Mouse (Mus musculus) liver, embryonic 13.5 days (tissue): ENCODE measurements around the gene Grin2a. TPM values are rescaled to one million over a fixed set of nuclear protein-coding genes. Genes with fewer than 3 reads are reported as not detected.

Source experiments
- ATAC-seq: fragments of 200-750 bp; cut with Nextera tagmentation; 2 replicates; pipeline ENCODE4 v1.8.0; 2017; ENCODE audit warnings: low read depth, mild to moderate bottlenecking, moderate number of reproducible peaks, moderate library complexity
- DNase-seq: peaks from one replicate; pipeline ENCODE4 v3.0.0; 2022
- H3K27ac ChIP-seq: fragments of 300-500 bp; sonication (generic); 2 replicates; pipeline ENCODE4 v1.5.1; 2015; ENCODE audit warnings: moderate library complexity, mild to moderate bottlenecking, inconsistent platforms
- H3K27me3 ChIP-seq: fragments of 300-500 bp; sonication (generic); 2 replicates; pipeline ENCODE4 v1.6.1; 2015; ENCODE audit warnings: mild to moderate bottlenecking, inconsistent platforms
- H3K36me3 ChIP-seq: fragments of 300-500 bp; sonication (generic); 2 replicates; pipeline ENCODE4 v1.6.1; 2015; ENCODE audit warnings: mild to moderate bottlenecking, inconsistent platforms
- H3K4me1 ChIP-seq: fragments of 300-500 bp; sonication (generic); replicated peaks from 2 replicates; pipeline ENCODE4 v1.6.1; 2015; ENCODE audit warnings: inconsistent platforms
- H3K4me2 ChIP-seq: fragments of 300-500 bp; sonication (generic); 2 replicates; pipeline ENCODE4 v1.6.1; 2015; ENCODE audit warnings: inconsistent platforms, mild to moderate bottlenecking, moderate library complexity
- H3K4me3 ChIP-seq: fragments of 300-500 bp; sonication (generic); replicated peaks from 2 replicates; pipeline ENCODE4 v1.5.1; 2015; ENCODE audit warnings: mild to moderate bottlenecking, inconsistent platforms
- H3K9ac ChIP-seq: fragments of 300-500 bp; sonication (generic); 2 replicates; pipeline ENCODE4 v1.6.1; 2015; ENCODE audit warnings: mild to moderate bottlenecking, inconsistent platforms
- H3K9me3 ChIP-seq: fragments of 300-500 bp; sonication (generic); replicated peaks from 2 replicates; pipeline ENCODE4 v1.6.1; 2016; ENCODE audit warnings: inconsistent platforms
- WGBS: fragments of 180-500 bp; shearing (Covaris S2); methylation state at CpG from one replicate; pipeline ENCODE4 v1.1.7; 2015; ENCODE audit not compliant: insufficient replicate concordance; 5-methylcytosine and 5-hydroxymethylcytosine counted together
- polyA plus RNA-seq: library from polyadenylated mRNA; unstranded; fragments of >200 nt; fragmentation: Nextera tagmentation; extraction: Ambion mirVana; gene quantifications from 2 replicates; pipeline ENCODE4 v1.2.1, GENCODE M21; 2015

The Grin2a gene
- polyA plus RNA-seq, 1 experiment from 2014 or later, result 0.01 TPM

DNA sequence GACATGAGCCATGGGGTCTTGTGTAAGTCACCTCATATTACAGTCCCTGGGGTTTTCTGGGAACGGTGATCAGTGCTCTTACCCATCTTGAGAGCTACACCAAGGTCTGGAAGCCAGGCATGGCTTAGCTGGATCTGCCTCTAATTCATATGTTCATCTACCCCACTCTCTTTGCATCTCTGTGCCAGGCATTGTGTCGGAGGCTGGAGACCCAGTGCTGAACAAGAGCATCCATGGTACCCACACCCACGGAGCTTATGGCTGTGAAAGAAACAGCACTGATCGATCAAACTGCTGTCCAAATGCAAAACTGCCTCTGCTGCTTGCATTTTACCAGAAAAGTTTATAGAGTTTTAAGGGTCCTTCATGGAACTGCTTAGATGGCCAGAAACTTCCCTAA lies 209.5 kb downstream of the Grin2a start:
- WGBS, result 55% methylated on average over 4 of the region's 4 CpGs
- no peaks in the 10 kb centered on the region for H3K4me1 ChIP-seq
- no peaks in the 10 kb centered on the region for H3K36me3 ChIP-seq
- no peak overlapping the region for H3K4me2 ChIP-seq
- H3K9me3 ChIP-seq, result no peaks in the 10 kb centered on the region
- ATAC-seq, result no peak
- H3K4me3 ChIP-seq, result no peak overlapping the region
- H3K27ac ChIP-seq, result no peak overlapping the region
- H3K9ac ChIP-seq, result no peak overlapping the region
- DNase-seq, result no peak
- no peaks in the 10 kb centered on the region for H3K27me3 ChIP-seq

DNA sequence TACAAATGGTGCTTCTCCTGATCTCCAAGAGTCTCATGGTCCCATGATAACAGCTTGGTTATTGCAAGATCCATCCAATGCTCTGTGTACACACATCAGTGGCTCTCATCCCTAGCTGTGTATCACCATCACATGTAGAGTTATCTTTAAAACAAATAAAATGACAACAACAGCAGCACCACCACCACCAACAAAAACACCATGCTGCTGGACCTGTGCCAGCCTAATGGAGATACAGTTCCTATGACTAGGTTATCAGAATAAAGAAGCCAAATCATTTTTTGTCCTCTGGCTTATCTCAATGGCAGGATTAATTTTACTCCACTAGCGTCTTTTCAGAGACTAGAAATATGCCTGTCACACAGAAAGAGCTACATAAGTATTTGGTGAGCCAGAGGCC lies 226.4 kb downstream of the Grin2a start:
- Histone ChIP-seq H3K27ac (no peak overlapping the region), H3K4me1 (no peaks in the 10 kb centered on the region)
- WGBS, result 33% methylated on average over 1 of the region's 1 CpGs

DNA sequence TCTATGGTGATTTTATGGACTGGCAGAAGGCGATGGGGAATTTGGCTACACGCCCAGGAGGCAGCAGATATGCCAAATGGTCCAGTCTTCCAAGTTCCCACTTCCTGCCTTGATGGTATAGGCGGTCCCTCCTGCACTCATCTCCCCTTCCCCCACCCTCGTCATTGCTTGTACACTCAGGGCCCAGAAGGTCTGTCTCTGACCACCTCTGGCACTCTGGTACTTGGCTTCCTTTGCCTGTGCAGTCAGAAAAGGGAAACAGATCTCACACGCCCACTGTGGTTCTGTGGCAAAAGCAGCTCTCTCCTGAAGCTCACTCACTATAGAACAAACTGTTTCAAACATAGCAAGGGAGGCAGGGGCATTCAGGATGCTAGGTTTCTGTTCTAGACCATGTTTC lies 227.0 kb downstream of the Grin2a start:
- ATAC-seq (no peak), DNase-seq (no peak)
- no peak overlapping the region for H3K4me2 ChIP-seq
- H3K9ac ChIP-seq, result no peak overlapping the region
- no peak overlapping the region for H3K27ac ChIP-seq
- 44% methylated on average over 5 of the region's 5 CpGs for WGBS
- H3K4me3 ChIP-seq, result no peak overlapping the region
- H3K4me1 ChIP-seq, result no peaks in the 10 kb centered on the region
- H3K36me3 ChIP-seq, result no peaks in the 10 kb centered on the region
- H3K27me3 ChIP-seq, result no peaks in the 10 kb centered on the region
- H3K9me3 ChIP-seq, result no peaks in the 10 kb centered on the region

More for the DNA sequence above, 226.4 kb downstream of the Grin2a start:
- H3K36me3 ChIP-seq, result no peaks in the 10 kb centered on the region
- ATAC-seq, result no peak
- no peak overlapping the region for H3K4me2 ChIP-seq
- no peak overlapping the region for H3K9ac ChIP-seq
- DNase-seq, result no peak
- no peaks in the 10 kb centered on the region for H3K27me3 ChIP-seq
- H3K4me3 ChIP-seq, result no peak overlapping the region
- no peaks in the 10 kb centered on the region for H3K9me3 ChIP-seq

DNA sequence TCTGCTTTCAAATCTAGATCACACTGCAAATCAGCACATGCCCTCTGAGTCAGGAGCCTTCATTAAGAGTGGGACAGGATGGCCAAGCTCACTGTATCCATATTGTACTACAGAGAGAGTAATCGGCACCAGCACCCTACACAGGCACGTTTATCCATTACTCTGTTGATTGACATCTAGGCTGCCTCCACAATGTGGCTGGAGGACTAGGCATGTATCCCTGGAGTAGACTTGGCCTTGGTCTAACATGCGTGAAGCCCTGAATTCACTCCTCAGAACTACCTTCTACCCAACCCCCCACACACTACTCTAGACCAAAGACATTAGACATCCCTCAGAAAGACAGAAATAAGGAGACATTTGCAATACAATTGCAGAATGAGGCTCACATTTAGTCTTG lies 227.4 kb downstream of the Grin2a start:
- Histone ChIP-seq H3K4me3 (no peak overlapping the region), H3K9ac (no peak overlapping the region), H3K9me3 (no peaks in the 10 kb centered on the region), H3K27ac (no peak overlapping the region), H3K4me1 (no peaks in the 10 kb centered on the region), H3K36me3 (no peaks in the 10 kb centered on the region), H3K4me2 (no peak overlapping the region), H3K27me3 (no peaks in the 10 kb centered on the region)
- 74% methylated on average over 3 of the region's 3 CpGs for WGBS
- no peak for DNase-seq
- no peak for ATAC-seq

DNA sequence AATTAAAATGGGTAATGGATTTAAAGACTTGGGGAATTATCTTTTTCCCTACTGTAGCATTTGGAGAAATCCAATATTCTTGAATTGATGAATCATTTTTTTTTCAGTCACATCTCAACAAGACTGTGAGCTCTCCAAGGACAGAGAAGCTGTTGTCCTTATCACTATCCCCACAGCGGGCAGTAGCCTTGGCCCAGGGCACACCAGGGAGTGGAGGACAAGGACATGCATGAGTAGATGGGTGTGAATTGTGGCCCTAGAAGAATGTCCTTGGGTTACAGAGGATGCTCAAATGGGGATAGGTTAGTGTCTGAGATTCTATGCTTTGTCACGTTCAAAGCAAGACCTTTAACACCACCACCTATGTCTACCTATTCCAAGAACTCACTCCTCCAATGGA lies 231.3 kb downstream of the Grin2a start:
- DNase-seq (no peak), ATAC-seq (no peak)
- Histone ChIP-seq H3K9me3 (no peaks in the 10 kb centered on the region), H3K9ac (no peak overlapping the region), H3K36me3 (no peaks in the 10 kb centered on the region), H3K4me2 (no peak overlapping the region), H3K27ac (no peak overlapping the region), H3K4me3 (no peak overlapping the region), H3K4me1 (no peaks in the 10 kb centered on the region), H3K27me3 (no peaks in the 10 kb centered on the region)
- 64% methylated on average over 2 of the region's 2 CpGs for WGBS

DNA sequence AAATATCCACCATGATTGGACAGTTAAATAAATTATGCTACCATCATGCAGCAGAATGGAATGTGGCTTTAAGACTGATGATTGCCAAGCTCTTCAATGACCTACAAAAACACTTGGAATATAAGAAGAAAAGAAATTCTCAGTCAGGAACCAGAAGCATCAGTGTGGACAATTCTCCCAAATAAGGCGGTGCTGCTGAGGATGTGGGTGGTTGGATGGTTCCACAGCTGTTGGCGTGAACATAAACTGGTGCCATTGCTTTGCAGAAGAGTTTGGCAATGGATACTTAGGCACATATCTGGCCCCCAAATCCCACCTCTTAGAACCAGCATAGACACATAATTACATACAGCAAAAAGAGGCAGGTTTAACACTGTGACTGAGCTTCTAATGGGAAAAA lies 235.0 kb downstream of the Grin2a start:
- no peak overlapping the region for H3K27ac ChIP-seq
- H3K9ac ChIP-seq, result no peak overlapping the region
- 72% methylated on average over 2 of the region's 2 CpGs for WGBS
- no peak for ATAC-seq
- no peaks in the 10 kb centered on the region for H3K4me1 ChIP-seq
- no peaks in the 10 kb centered on the region for H3K36me3 ChIP-seq
- no peak for DNase-seq
- no peaks in the 10 kb centered on the region for H3K9me3 ChIP-seq
- H3K4me2 ChIP-seq, result no peak overlapping the region
- no peaks in the 10 kb centered on the region for H3K27me3 ChIP-seq
- H3K4me3 ChIP-seq, result no peak overlapping the region

DNA sequence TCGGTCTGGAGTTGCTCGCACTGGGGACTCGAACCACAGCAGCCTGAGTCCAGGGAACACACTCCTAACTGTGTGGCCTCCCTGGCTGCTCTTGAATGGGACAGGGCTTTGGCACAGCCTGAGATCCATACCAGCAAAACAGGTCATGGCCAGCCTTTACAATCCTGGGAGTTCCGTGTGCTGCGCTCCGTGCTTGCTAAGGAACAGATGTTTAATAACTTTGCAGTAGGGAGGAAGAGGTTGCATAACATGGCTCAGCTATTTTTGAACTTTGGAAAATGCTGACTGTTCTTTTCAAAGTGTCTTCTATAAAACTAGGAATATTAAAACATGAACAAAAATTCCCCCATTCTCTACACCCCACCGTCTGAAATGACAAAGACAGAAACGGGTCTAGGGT lies 238.5 kb downstream of the Grin2a start:
- no peak for ATAC-seq

DNA sequence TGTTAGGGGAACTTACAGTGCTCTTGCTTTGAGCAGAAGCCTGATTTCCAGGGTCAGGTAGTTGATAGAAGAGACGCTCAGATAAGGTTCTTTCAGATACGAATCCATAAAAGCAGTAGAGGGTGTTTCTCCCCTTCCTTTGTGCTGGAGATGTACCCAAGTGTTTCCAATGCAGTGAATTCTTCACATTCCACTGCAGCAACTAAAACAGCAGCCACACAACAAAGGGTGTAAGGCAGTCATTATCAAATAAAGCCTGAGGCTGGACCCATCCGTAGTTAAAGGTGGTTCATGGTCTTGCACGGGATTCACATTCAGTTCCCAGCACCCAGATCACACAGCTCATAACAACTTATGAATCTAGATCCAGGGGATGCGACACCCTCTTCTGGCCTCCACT lies 241.3 kb downstream of the Grin2a start:
- no peaks in the 10 kb centered on the region for H3K36me3 ChIP-seq
- H3K4me2 ChIP-seq, result no peak overlapping the region
- H3K4me3 ChIP-seq, result no peak overlapping the region
- WGBS, result 65% methylated on average over 5 of the region's 5 CpGs
- no peak for DNase-seq
- no peaks in the 10 kb centered on the region for H3K9me3 ChIP-seq
- no peak overlapping the region for H3K27ac ChIP-seq
- H3K9ac ChIP-seq, result no peak overlapping the region
- ATAC-seq, result no peak
- no peaks in the 10 kb centered on the region for H3K27me3 ChIP-seq
- H3K4me1 ChIP-seq, result no peaks in the 10 kb centered on the region

More for the DNA sequence above, 238.5 kb downstream of the Grin2a start:
- 74% methylated on average over 8 of the region's 8 CpGs for WGBS
- Histone ChIP-seq H3K27me3 (no peaks in the 10 kb centered on the region), H3K27ac (no peak overlapping the region), H3K4me1 (no peaks in the 10 kb centered on the region), H3K9me3 (no peaks in the 10 kb centered on the region), H3K4me2 (no peak overlapping the region), H3K4me3 (no peak overlapping the region), H3K9ac (no peak overlapping the region), H3K36me3 (no peaks in the 10 kb centered on the region)
- DNase-seq, result no peak

DNA sequence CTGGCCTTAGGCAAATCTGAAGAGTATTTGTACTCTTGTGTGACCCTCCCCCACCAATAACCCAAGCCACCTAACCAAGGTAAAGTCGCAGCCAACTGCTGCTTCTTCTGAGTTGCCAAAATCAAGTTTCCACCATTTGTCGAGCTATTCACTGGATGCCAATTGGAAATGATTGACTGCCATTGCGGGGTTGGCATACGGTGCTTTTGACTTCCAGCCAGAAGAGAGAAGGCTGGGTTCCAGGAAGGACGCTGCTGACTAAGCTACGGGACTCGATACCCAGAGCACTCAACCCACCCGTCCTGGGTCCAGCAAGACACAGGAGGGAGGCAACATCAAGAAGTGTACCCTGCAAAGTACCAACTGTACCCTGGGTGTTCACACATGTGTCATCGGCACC lies 242.3 kb downstream of the Grin2a start:
- H3K4me1 ChIP-seq, result no peaks in the 10 kb centered on the region
- ATAC-seq (no peak), DNase-seq (no peak)
- no peak overlapping the region for H3K4me2 ChIP-seq
- no peaks in the 10 kb centered on the region for H3K36me3 ChIP-seq
- no peak overlapping the region for H3K4me3 ChIP-seq
- H3K9me3 ChIP-seq, result no peaks in the 10 kb centered on the region
- H3K27me3 ChIP-seq, result no peaks in the 10 kb centered on the region
- H3K27ac ChIP-seq, result no peak overlapping the region
- WGBS, result 76% methylated on average over 9 of the region's 9 CpGs
- H3K9ac ChIP-seq, result no peak overlapping the region

DNA sequence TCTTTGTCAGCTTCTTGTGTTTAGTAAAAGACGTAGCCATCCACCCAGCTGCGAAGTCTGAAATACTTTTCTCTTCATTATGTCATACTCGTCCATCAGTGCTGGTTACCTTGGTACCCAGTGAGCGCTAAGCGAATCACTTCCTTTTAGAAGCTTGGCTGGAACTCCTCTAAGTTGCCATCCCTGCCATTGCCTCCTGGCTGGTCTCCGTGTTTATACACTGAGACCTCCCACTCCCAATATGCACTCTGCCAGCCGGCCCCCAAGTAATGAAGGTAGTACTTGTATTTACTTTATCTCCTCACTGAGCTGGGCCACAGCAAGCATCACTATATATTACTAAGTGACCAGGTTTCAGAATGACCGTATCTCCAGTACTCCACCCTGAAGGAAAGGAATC lies 242.8 kb downstream of the Grin2a start:
- H3K4me2 ChIP-seq, result no peak overlapping the region
- H3K27ac ChIP-seq, result no peak overlapping the region
- ATAC-seq (no peak), DNase-seq (no peak)
- H3K9ac ChIP-seq, result no peak overlapping the region
- no peaks in the 10 kb centered on the region for H3K36me3 ChIP-seq
- no peaks in the 10 kb centered on the region for H3K4me1 ChIP-seq
- no peaks in the 10 kb centered on the region for H3K27me3 ChIP-seq
- WGBS, result 71% methylated on average over 8 of the region's 8 CpGs
- H3K4me3 ChIP-seq, result no peak overlapping the region
- no peaks in the 10 kb centered on the region for H3K9me3 ChIP-seq

DNA sequence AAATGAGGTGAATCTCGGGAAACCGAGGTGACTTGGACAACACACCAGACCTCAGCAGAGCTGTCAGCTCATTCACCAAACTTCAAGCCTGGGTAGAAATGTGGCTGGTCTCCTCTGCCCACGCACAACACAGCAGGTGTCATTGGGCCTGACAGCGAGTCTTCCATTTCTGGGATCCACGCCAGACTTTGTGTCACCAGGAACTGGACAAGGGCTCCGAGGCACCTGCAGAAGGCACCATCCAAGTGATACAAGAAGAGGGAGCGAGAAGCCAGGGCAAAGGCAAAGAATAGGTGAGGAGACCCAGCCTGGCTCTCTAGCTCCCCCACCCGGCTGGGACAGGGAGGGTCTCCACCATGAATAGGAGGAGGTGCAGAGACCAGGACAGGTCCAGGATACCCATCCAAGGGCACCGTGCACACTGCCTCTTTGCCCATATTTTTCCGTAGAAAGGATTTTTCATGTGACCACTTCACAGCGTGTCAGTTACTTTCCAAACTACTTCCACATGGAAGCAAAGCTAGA lies 244.3 kb downstream of the Grin2a start:
- Histone ChIP-seq H3K4me3 (no peak overlapping the region), H3K4me1 (no peaks in the 10 kb centered on the region), H3K27ac (no peak overlapping the region), H3K36me3 (no peaks in the 10 kb centered on the region), H3K9ac (no peak overlapping the region), H3K4me2 (no peak overlapping the region), H3K9me3 (no peaks in the 10 kb centered on the region), H3K27me3 (no peaks in the 10 kb centered on the region)
- ATAC-seq (no peak), DNase-seq (no peak)
- 61% methylated on average over 11 of the region's 11 CpGs for WGBS

DNA sequence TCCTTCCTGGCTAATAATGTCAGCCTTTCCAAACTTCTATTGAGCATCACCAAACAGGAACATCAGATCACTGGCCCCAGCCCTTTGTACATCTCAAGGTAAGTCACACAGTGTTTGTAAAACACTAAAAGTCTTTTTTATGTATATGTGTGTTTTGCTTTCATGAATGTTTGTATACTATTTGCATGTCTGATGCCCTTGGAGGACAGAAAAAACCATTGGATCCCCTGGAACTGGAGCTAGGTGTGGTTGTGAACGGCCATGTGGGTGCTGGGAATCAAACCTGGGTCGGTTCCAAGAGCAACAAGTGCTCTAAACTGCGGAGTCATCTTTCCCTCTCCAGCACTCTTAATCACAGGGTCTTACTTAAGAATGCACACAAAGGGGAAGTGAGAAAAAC lies 245.7 kb downstream of the Grin2a start:
- Histone ChIP-seq H3K36me3 (no peaks in the 10 kb centered on the region), H3K4me3 (no peak overlapping the region), H3K9ac (no peak overlapping the region), H3K4me1 (no peaks in the 10 kb centered on the region), H3K9me3 (no peaks in the 10 kb centered on the region), H3K27me3 (no peaks in the 10 kb centered on the region), H3K27ac (no peak overlapping the region), H3K4me2 (no peak overlapping the region)
- DNase-seq (no peak), ATAC-seq (no peak)
- WGBS, result 58% methylated on average over 3 of the region's 3 CpGs
